Mouse (Mus musculus) stomach, postnatal 0 days (tissue): Measurements from ENCODE around the gene Mmgt2. TPM values are rescaled to one million over a fixed set of nuclear protein-coding genes. Genes with fewer than 3 reads are reported as not detected.

Experiments used
- ATAC-seq: fragments of 200-750 bp; cut with Nextera tagmentation; 2 replicates; pipeline ENCODE4 v1.8.0; 2017; ENCODE audit not compliant: low FRiP score, low TSS enrichment
- DNase-seq: peaks from one replicate; pipeline ENCODE4 v3.0.0-alpha.2; 2016; ENCODE audit warnings: low spot score
- H3K27ac ChIP-seq: fragments of 300-500 bp; sonication (generic); replicated peaks from 2 replicates; pipeline ENCODE4 v1.5.1; 2014; ENCODE audit warnings: mild to moderate bottlenecking, control low read depth
- H3K27me3 ChIP-seq: fragments of 300-500 bp; sonication (generic); 2 replicates; pipeline ENCODE4 v1.6.1; 2014; ENCODE audit warnings: low read length; ENCODE audit not compliant: control insufficient read depth, insufficient read depth
- H3K36me3 ChIP-seq: fragments of 300-500 bp; sonication (generic); 2 replicates; pipeline ENCODE4 v1.6.1; 2014; ENCODE audit warnings: low read length, mixed read lengths; ENCODE audit not compliant: control insufficient read depth, insufficient read depth
- H3K4me1 ChIP-seq: fragments of 300-500 bp; sonication (generic); replicated peaks from 2 replicates; pipeline ENCODE4 v1.6.1; 2014; ENCODE audit warnings: antibody characterized with exemption; ENCODE audit not compliant: control insufficient read depth, insufficient read depth
- H3K4me2 ChIP-seq: fragments of 300-500 bp; sonication (generic); replicated peaks from 2 replicates; pipeline ENCODE4 v1.6.1; 2014; ENCODE audit warnings: low read depth, mild to moderate bottlenecking, control low read depth, moderate library complexity
- H3K4me3 ChIP-seq: fragments of 300-500 bp; sonication (generic); 2 replicates; pipeline ENCODE4 v1.5.1; 2014; ENCODE audit warnings: low read depth, low read length, control low read depth
- H3K9ac ChIP-seq: fragments of 300-500 bp; sonication (generic); 2 replicates; pipeline ENCODE4 v1.6.1; 2014; ENCODE audit warnings: mild to moderate bottlenecking, low read length, control low read depth, mixed read lengths
- H3K9me3 ChIP-seq: fragments of 300-500 bp; sonication (generic); 2 replicates; pipeline ENCODE4 v1.6.1; 2016; ENCODE audit warnings: low read length; ENCODE audit not compliant: control insufficient read depth
- CTCF ChIP-seq: IDR thresholded peaks from 2 replicates; pipeline ENCODE4 v1.5.1; 2016; ENCODE audit warnings: antibody characterized with exemption, low read depth, mild to moderate bottlenecking, moderate library complexity
- EP300 ChIP-seq: optimal IDR thresholded peaks from 2 replicates; pipeline ENCODE3; 2016; ENCODE audit warnings: antibody characterized with exemption
- WGBS: fragments of 180-500 bp; shearing (Covaris S2); extraction: QIAGEN DNeasy Blood & Tissue Kit; methylation state at CpG from one replicate; pipeline ENCODE4 v1.1.7; 2014; 5-methylcytosine and 5-hydroxymethylcytosine counted together
- polyA plus RNA-seq: library from polyadenylated mRNA; unstranded; fragments of >200 nt; fragmentation: Nextera tagmentation; extraction: Ambion mirVana; gene quantifications from 2 replicates; pipeline ENCODE4 v1.2.1, GENCODE M21; 2015

The Mmgt2 gene
- polyA plus RNA-seq, 1 experiment from 2014 or later, result 35.9 TPM

DNA sequence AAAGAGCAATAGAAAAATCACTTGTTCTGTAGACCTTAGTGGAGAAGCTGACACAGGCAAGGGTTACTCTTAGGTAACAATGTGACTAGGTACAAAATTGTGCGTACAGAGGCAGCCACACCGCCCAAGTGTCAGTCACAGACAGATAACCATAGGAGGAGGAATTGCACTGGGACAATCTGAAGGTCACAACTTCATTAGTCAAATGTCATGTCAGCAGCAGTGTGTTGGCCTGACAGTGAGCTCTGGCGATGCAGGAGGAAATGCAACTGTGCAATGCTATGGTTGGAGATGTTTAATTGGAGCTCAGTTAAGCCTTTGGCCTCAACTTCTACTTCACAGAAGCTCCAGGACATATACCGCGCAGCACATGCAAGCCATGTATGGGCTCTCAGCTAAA is 62.2 kb downstream of the Mmgt2 start:
- Histone ChIP-seq H3K36me3 (0 out of 2 replicates have a peak, but pooled peaks cover 2% of the 10 kb centered on the region), H3K9ac (no peak overlapping the region), H3K4me2 (no peak overlapping the region), H3K9me3 (no peaks in the 10 kb centered on the region), H3K27ac (no peak overlapping the region), H3K27me3 (no peaks in the 10 kb centered on the region), H3K4me3 (no peak overlapping the region), H3K4me1 (no peaks in the 10 kb centered on the region)
- TF ChIP-seq EP300, result no peak
- no peak for TF ChIP-seq CTCF
- 72% methylated on average over 5 of the region's 5 CpGs for WGBS
- no peak for ATAC-seq
- no peak for DNase-seq

Other genes starting within 250 kb of the Mmgt2 start
- 5.6 and 5.8 TPM in 2 replicates for gene Pigl, start 190.2 kb upstream of the Mmgt2 start, polyA plus RNA-seq
- gene Ncor1, start 190.1 kb upstream of the Mmgt2 start, polyA plus RNA-seq, result 82.2 and 84.6 TPM in 2 replicates
- gene Cenpv, start 109.4 kb upstream of the Mmgt2 start, polyA plus RNA-seq, result 17.8 and 18.6 TPM in 2 replicates
- 1,850 and 1,934 TPM in 2 replicates for gene Ubb, start 97.5 kb upstream of the Mmgt2 start, polyA plus RNA-seq
- gene Trpv2, start 74.2 kb upstream of the Mmgt2 start, polyA plus RNA-seq, result 9.6 and 11.0 TPM in 2 replicates
- 7.3 and 8.4 TPM in 2 replicates for gene Lrrc75a, start 141 bp upstream of the Mmgt2 start, polyA plus RNA-seq
- 2.5 and 2.6 TPM in 2 replicates for gene Zfp287, start 83.2 kb downstream of the Mmgt2 start, polyA plus RNA-seq
- gene Gm10428, start 104.4 kb downstream of the Mmgt2 start, polyA plus RNA-seq, result not detected in 2 replicates
- gene Zfp286, start 140.8 kb downstream of the Mmgt2 start, polyA plus RNA-seq, result 4.6 and 5.5 TPM in 2 replicates
- 23.4 and 25.0 TPM in 2 replicates for gene Trim16, start 171.6 kb downstream of the Mmgt2 start, polyA plus RNA-seq
- gene Fbxw10, start 198.4 kb downstream of the Mmgt2 start, polyA plus RNA-seq, result 0.47 TPM in 2 replicates
- 67.2 and 71.1 TPM in 2 replicates for gene Tvp23b, start 230.8 kb downstream of the Mmgt2 start, polyA plus RNA-seq